Mouse (Mus musculus) CH12.LX (cell line): Measurements from ENCODE around the gene Crtc3. TPM values are rescaled to one million over a fixed set of nuclear protein-coding genes. Genes with fewer than 3 reads are reported as not detected.
A peak's percentile ranks its signal among the peaks of the same experiment; 100 is the strongest.

Experiments
- DNase-seq: peaks from one replicate; pipeline ENCODE4 v3.0.0-alpha.2; 2013; ENCODE audit errors: extremely low read depth
- H3K27ac ChIP-seq: 2 replicates; pipeline ENCODE4 v1.5.1; 2012; ENCODE audit warnings: low read depth, mild to moderate bottlenecking, control low read depth, moderate library complexity; ENCODE audit not compliant: insufficient read depth
- H3K27me3 ChIP-seq: replicated peaks from 2 replicates; pipeline ENCODE3; 2012; ENCODE audit warnings: inconsistent platforms
- H3K36me3 ChIP-seq, 2 experiments: replicated peaks in 1 of 2; 2 replicates each; pipeline versions ENCODE3 to v1.6.1; 2012; ENCODE audit warnings: inconsistent platforms in 1 of 2, low read length in 1 of 2, mild to moderate bottlenecking in 1 of 2, mixed read lengths in 1 of 2, moderate library complexity in 1 of 2; ENCODE audit not compliant: control insufficient read depth in 1 of 2, insufficient read depth in 1 of 2
- H3K4me1 ChIP-seq, 2 experiments: 2 replicates each; pipeline ENCODE4 v1.6.1; 2012; ENCODE audit warnings: inconsistent platforms in 1 of 2, moderate library complexity in 1 of 2; ENCODE audit not compliant: insufficient read depth in 2 of 2, control insufficient read depth in 1 of 2
- H3K4me2 ChIP-seq: 2 replicates; pipeline ENCODE4 v1.6.1; 2012; ENCODE audit warnings: low read depth, mild to moderate bottlenecking, control low read depth; ENCODE audit not compliant: poor library complexity, insufficient read depth, severe bottlenecking
- H3K4me3 ChIP-seq, 3 experiments: fragments of 150-350 bp in 1 of 3; sonication (generic) in 1 of 3; replicated peaks in 1 of 3; 2 replicates each; pipeline versions ENCODE3 to v1.5.1; 2011 to 2012; ENCODE audit warnings: low read depth in 2 of 3, low read length in 2 of 3, mild to moderate bottlenecking in 2 of 3, moderate library complexity in 2 of 3, control low read depth in 1 of 3, improper control_type of control experiment in 1 of 3, inconsistent platforms in 1 of 3, mixed read lengths in 1 of 3; ENCODE audit not compliant: poor library complexity in 1 of 3
- H3K79me2 ChIP-seq: replicated peaks from 2 replicates; pipeline ENCODE4 v1.6.1; 2012; ENCODE audit warnings: mild to moderate bottlenecking, moderate library complexity; ENCODE audit not compliant: control insufficient read depth, poor library complexity, insufficient read depth, severe bottlenecking; ENCODE audit errors: extremely low read depth
- H3K9ac ChIP-seq: 2 replicates; pipeline ENCODE4 v1.6.1; 2012; ENCODE audit warnings: low read depth, mild to moderate bottlenecking, control low read depth, moderate library complexity; ENCODE audit not compliant: insufficient read depth
- H3K9me3 ChIP-seq: replicated peaks from 2 replicates; pipeline ENCODE3; 2012; ENCODE audit warnings: low read length, inconsistent platforms, mixed read lengths
- BHLHE40 ChIP-seq: IDR thresholded peaks from 2 replicates; pipeline ENCODE4 v1.6.1; 2011; ENCODE audit warnings: mild to moderate bottlenecking, low read depth, low read length, improper control_type of control experiment
- CHD2 ChIP-seq: IDR thresholded peaks from 2 replicates; pipeline ENCODE4 v1.6.1; 2011; ENCODE audit warnings: low read length, improper control_type of control experiment
- CTCF ChIP-seq, 2 experiments: IDR thresholded peaks in 1 of 2; conservative IDR thresholded peaks in 1 of 2; 2 replicates each; pipeline ENCODE4 v1.5.1; 2011 to 2012; ENCODE audit warnings: low read depth in 2 of 2, low read length in 2 of 2, improper control_type of control experiment in 1 of 2, inconsistent platforms in 1 of 2, mild to moderate bottlenecking in 1 of 2, moderate library complexity in 1 of 2
- EP300 ChIP-seq: IDR thresholded peaks from 2 replicates; pipeline ENCODE4 v1.6.1; 2011; ENCODE audit warnings: low read length, improper control_type of control experiment
- ETS1 ChIP-seq: conservative IDR thresholded peaks from 2 replicates; pipeline ENCODE4 v1.6.1; 2012; ENCODE audit warnings: low read depth, mild to moderate bottlenecking, inconsistent platforms, low read length, improper control_type of control experiment, moderate library complexity
- JUN ChIP-seq: IDR thresholded peaks from 2 replicates; pipeline ENCODE4 v1.6.1; 2011; ENCODE audit warnings: low read depth, mild to moderate bottlenecking, low read length, improper control_type of control experiment, moderate library complexity; ENCODE audit not compliant: insufficient read depth
- JUND ChIP-seq: conservative IDR thresholded peaks from 2 replicates; pipeline ENCODE4 v1.6.1; 2011; ENCODE audit warnings: low read depth, low read length, improper control_type of control experiment
- KAT2A ChIP-seq: IDR thresholded peaks from 2 replicates; pipeline ENCODE4 v1.6.1; 2012; ENCODE audit warnings: low read length, improper control_type of control experiment, inconsistent platforms; ENCODE audit not compliant: insufficient replicate concordance
- MAX ChIP-seq: IDR thresholded peaks from 2 replicates; pipeline ENCODE4 v1.6.1; 2011; ENCODE audit warnings: low read length, improper control_type of control experiment
- MXI1 ChIP-seq: IDR thresholded peaks from 2 replicates; pipeline ENCODE4 v1.6.1; 2011; ENCODE audit warnings: mild to moderate bottlenecking, low read depth, low read length, improper control_type of control experiment
- PAX5 ChIP-seq: IDR thresholded peaks from 2 replicates; pipeline ENCODE4 v1.6.1; 2012; ENCODE audit warnings: low read length, inconsistent platforms, mixed read lengths
- RAD21 ChIP-seq: IDR thresholded peaks from 2 replicates; pipeline ENCODE4 v1.6.1; 2011; ENCODE audit warnings: low read depth, mild to moderate bottlenecking, low read length, improper control_type of control experiment, moderate library complexity
- SIN3A ChIP-seq: IDR thresholded peaks from 2 replicates; pipeline ENCODE4 v1.6.1; 2012; ENCODE audit warnings: low read length, improper control_type of control experiment, inconsistent platforms
- SMC3 ChIP-seq: IDR thresholded peaks from 2 replicates; pipeline ENCODE4 v1.6.1; 2011; ENCODE audit warnings: low read depth, low read length, improper control_type of control experiment
- USF1 ChIP-seq: IDR thresholded peaks from 2 replicates; pipeline ENCODE4 v1.6.1; 2014; ENCODE audit warnings: low read depth, mild to moderate bottlenecking, inconsistent platforms, low read length, improper control_type of control experiment
- USF2 ChIP-seq: conservative IDR thresholded peaks from 2 replicates; pipeline ENCODE4 v1.6.1; 2011; ENCODE audit warnings: low read depth, low read length, improper control_type of control experiment
- ZKSCAN1 ChIP-seq: IDR thresholded peaks from 2 replicates; pipeline ENCODE4 v1.6.1; 2012; ENCODE audit warnings: low read depth, inconsistent platforms, low read length, improper control_type of control experiment, borderline replicate concordance
- dilution Hi-C: fragments of 300-500 bp; cut with MboI; formaldehyde crosslinking; loops from 2 replicates; pipeline ENCODE4 v1.14.3; 2020; ENCODE audit warnings: low sequenced_read_pairs; ENCODE audit not compliant: extremely low pct_unique_long_range_greater_than_20kb, extremely low pct_ligation_motif_present
- in situ Hi-C: fragments of 300-500 bp; cut with MboI; formaldehyde crosslinking; loops from 3 replicates; pipeline ENCODE4 v1.14.3; 2019; ENCODE audit warnings: low sequenced_read_pairs, low pct_ligation_motif_present, low pct_unique_long_range_greater_than_20kb, mixed read lengths
- polyA plus RNA-seq: library from polyadenylated mRNA; unstranded; fragments of >175 nt; gene quantifications from 2 replicates; pipeline ENCODE4 v1.2.1, GENCODE M21; 2012; ENCODE audit warnings: low read depth; ENCODE audit not compliant: insufficient read length
- total RNA-seq, 2 experiments: library from RNA; depleted of rRNA; stranded (reverse); fragments of 300-350 nt in 1 of 2; fragments of >200 nt in 1 of 2; gene quantifications; 2 replicates each; pipeline ENCODE4 v1.2.3; 2012 to 2014

Gene Crtc3
- total and polyA plus RNA-seq, 3 experiments = 1.2 to 9.1 (median 4.4) TPM

DNA sequence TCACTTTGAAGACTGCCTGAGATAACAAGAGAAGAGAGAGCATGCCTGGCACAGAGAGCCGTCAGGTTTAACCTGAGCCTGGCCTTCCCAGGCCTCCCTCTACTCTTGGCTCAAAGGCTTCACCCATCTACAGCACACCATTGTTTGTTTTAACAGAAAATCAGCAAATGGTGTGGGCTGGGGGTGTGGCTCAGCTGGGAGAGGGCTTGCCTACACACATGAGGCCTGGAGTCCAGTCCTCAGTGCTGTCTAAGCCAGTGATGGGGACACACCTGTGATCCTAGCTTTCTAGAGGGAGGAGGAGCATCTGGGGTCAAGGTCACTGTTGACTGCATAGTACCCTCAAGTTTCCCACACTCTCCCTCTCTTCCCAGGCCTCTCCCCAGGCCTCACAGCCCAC lies 6.0 kb downstream of the Crtc3 start:
- DNase-seq = no peak
- dilution Hi-C loops = no loop called here
- Histone ChIP-seq H3K27ac (no peak overlapping the region), H3K9ac (no peak overlapping the region), H3K4me3 (no peak overlapping the region), H3K79me2 (no peaks in the 10 kb centered on the region), H3K4me1 (peaks cover 4 to 19% of the 10 kb centered on the region in 2 experiments; a peak in 2 of 4 replicates), H3K27me3 (no peaks in the 10 kb centered on the region), H3K9me3 (peaks cover 2% of the 10 kb centered on the region)
- TF ChIP-seq MAX (no peak), JUN (no peak), BHLHE40 (no peak), MXI1 (no peak), USF2 (no peak), USF1 (no peak), SMC3 (no peak), CTCF (conservative IDR thresholded peaks at IDR 0.05 in 1 of 2, IDR thresholded peaks at IDR 0.05 in 1 of 2; ENCODE audit: low read depth in 2 of 2, low read length in 2 of 2) (no peak), ZKSCAN1 (no peak), JUND (no peak), KAT2A (no peak), SIN3A (no peak), EP300 (no peak), CHD2 (no peak), PAX5 (no peak), RAD21 (no peak), ETS1 (no peak)
- TF ChIP-seq, all 38 proteins: peak for 0
- H3K4me2 ChIP-seq = no peak overlapping the region
- in situ Hi-C loops = no loop called here
- peaks cover 0 to 5% of the 10 kb centered on the region in 2 experiments for H3K36me3 ChIP-seq

DNA sequence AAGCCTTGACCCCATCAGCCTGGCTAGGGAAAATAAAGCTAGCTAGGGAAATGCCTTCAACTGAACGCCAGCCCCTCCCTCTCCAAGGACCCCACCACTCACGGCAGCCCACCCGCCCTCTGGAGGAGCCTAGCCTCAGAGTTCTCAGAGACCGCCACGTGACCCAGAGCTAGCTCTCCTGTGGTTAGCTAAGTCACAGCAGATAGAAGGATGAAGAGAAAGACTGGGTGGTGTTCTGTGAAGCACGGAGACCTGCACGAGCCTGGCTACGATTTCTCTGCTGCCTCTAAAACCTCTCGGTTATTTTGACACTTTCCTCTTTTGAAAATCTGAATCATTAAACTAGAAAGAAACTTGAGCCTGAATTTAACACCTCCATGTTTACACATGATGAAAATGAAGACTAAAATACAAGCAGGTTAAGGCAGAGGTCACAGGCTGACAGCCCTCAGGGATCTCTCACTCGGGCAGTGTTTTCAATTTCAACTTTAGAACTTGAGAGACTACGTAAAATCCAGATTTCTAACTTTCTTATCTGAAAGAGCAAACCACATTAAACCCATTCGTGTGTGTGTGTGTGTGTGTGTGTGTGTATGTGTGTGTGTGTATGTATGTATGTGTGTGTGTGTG lies 8.3 kb downstream of the Crtc3 start:
- dilution Hi-C loops (no loop called here), in situ Hi-C loops (no loop called here)
- Histone ChIP-seq H3K9ac (no peak overlapping the region), H3K4me2 (peak overlapping the region; percentile 34; the same call in 1 of the 2 replicates), H3K9me3 (peaks cover 2% of the 10 kb centered on the region), H3K27ac (no peak overlapping the region), H3K36me3 (peaks cover 0 to 13% of the 10 kb centered on the region in 2 experiments), H3K79me2 (no peaks in the 10 kb centered on the region), H3K4me3 (no peak overlapping the region), H3K27me3 (no peaks in the 10 kb centered on the region), H3K4me1 (peaks cover 4 to 16% of the 10 kb centered on the region in 2 experiments; a peak in 2 of 4 replicates)
- peak; percentile 30; the same call in 1 of the 2 replicates for TF ChIP-seq MAX
- TF ChIP-seq USF2 = peak; percentile 47; the same call in 1 of the 2 replicates
- TF ChIP-seq SMC3 = no peak
- TF ChIP-seq BHLHE40 = 0 out of 2 replicates have a peak, but pooled peaks have one; percentile 12
- TF ChIP-seq USF1 = peak; percentile 68
- peak; percentile 21 for DNase-seq
